Mouse (Mus musculus) cortical plate, adult 2 months (tissue): ENCODE measurements around the gene Psme3. TPM values are rescaled to one million over a fixed set of nuclear protein-coding genes. Genes with fewer than 3 reads are reported as not detected.

Experiments
- H3K27ac ChIP-seq: fragments of 200-500 bp; 2 replicates; pipeline ENCODE4 v1.5.1; 2012; ENCODE audit warnings: low read length, control low read depth, inconsistent platforms; ENCODE audit not compliant: insufficient read depth
- H3K4me1 ChIP-seq: fragments of 200-500 bp; 2 replicates; pipeline ENCODE4 v1.6.1; 2011; ENCODE audit warnings: low read length; ENCODE audit not compliant: control insufficient read depth, insufficient read depth
- H3K4me3 ChIP-seq: fragments of 200-500 bp; 2 replicates; pipeline ENCODE4 v1.5.1; 2011; ENCODE audit warnings: mild to moderate bottlenecking, low read length, control low read depth; ENCODE audit not compliant: insufficient read depth
- CTCF ChIP-seq: fragments of 200-500 bp; IDR thresholded peaks from 2 replicates; pipeline ENCODE4 v1.5.1; 2011; ENCODE audit warnings: mild to moderate bottlenecking, control low read depth, low read length; ENCODE audit not compliant: insufficient read depth; ENCODE audit errors: extremely low read depth
- POLR2A ChIP-seq: fragments of 200-500 bp; IDR thresholded peaks from 2 replicates; pipeline ENCODE4 v1.6.1; 2011; ENCODE audit warnings: mild to moderate bottlenecking, low read length, control low read depth; ENCODE audit not compliant: insufficient read depth; ENCODE audit errors: extremely low read depth
- polyA plus RNA-seq: library from polyadenylated mRNA; depleted of rRNA; stranded (reverse); fragments of >200 nt; gene quantifications from 2 replicates; pipeline ENCODE4 v1.2.3, GENCODE M21; 2012

The Psme3 gene
- polyA plus RNA-seq, 1 experiment = 107 TPM

DNA sequence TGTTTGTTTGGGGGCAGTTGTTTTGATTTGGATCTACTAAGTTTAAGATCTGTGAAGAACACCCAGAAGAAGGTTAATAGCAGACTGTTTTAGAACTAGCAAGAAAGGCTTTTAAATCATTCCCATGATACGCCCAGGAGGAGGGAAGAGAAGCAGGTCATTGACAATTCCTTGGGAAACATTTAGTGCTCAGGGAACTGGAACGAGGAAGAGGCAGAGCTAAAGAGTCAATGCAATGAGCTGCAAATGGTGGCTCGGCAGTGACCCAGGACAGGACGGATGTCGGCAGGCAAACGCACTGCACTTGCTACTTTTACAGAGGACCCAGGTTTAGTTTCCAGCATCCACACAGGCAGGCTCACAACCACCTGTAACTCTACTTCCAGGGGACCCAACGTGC lies 35.2 kb upstream of the Psme3 start:
- H3K27ac ChIP-seq = no peak overlapping the region
- no peak for TF ChIP-seq POLR2A
- no peak for TF ChIP-seq CTCF
- H3K4me3 ChIP-seq = no peak overlapping the region
- H3K4me1 ChIP-seq = peaks cover 5% of the 10 kb centered on the region

- TF ChIP-seq CTCF (no peak), POLR2A (no peak)
- H3K27ac ChIP-seq = no peak overlapping the region
- no peak overlapping the region for H3K4me3 ChIP-seq
- 0 out of 2 replicates have a peak, but pooled peaks cover 2% of the 10 kb centered on the region for H3K4me1 ChIP-seq
Measured at GRCm38 (mm10) chr11:101282896-101283295, 33.1 kb upstream of the Psme3 start.

DNA sequence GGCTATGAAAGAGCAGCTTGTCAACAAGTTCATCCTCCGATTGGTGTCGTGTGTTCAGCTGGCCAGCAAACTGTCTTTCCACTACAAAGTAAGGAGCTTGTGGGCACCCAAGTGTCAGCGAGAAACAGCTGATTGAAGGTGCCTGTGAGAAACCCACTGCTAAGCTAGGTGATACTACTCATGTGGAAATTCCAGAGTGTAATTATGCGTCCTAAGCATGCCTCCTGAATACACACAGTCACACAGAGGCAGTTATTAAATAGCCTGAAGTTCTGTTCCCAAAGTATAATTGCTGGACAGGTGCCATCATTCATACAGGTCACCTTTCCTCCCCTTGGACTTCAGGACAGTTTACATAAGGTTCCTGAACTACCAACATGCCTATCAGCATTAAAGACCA lies 32.2 kb upstream of the Psme3 start:
- no peak overlapping the region for H3K27ac ChIP-seq
- TF ChIP-seq CTCF (no peak), POLR2A (no peak)
- no peaks in the 10 kb centered on the region for H3K4me1 ChIP-seq
- H3K4me3 ChIP-seq = no peak overlapping the region

GRCm38 (mm10) chr11:101287306-101287705 lies 28.7 kb upstream of the Psme3 start:
- H3K4me1 ChIP-seq = no peaks in the 10 kb centered on the region

DNA sequence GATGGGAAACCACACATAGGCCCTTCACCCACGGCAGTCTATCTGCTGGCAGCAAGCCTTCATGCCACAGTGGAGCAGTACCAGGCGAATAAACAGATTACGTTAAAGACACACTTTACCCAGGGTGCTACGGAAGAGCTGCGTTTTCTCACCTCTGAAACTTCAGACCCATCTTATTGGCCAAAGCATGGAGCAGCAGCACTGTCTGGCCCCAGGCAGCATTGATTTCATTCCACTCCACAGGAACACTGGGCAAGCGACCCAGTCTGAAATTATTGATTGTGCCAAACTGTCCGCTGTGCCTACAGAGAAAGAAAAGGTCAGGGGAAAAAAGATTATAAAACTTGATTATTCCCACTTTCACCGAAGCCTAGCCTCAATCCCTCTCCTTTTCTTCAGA lies 24.8 kb upstream of the Psme3 start:
- TF ChIP-seq CTCF (no peak), POLR2A (no peak)
- H3K4me1 ChIP-seq = no peaks in the 10 kb centered on the region
- no peak overlapping the region for H3K4me3 ChIP-seq
- H3K27ac ChIP-seq = no peak overlapping the region

More at GRCm38 (mm10) chr11:101287306-101287705, 28.7 kb upstream of the Psme3 start:
- Histone ChIP-seq H3K4me3 (no peak overlapping the region), H3K27ac (no peak overlapping the region)
- TF ChIP-seq POLR2A (no peak), CTCF (no peak)

DNA sequence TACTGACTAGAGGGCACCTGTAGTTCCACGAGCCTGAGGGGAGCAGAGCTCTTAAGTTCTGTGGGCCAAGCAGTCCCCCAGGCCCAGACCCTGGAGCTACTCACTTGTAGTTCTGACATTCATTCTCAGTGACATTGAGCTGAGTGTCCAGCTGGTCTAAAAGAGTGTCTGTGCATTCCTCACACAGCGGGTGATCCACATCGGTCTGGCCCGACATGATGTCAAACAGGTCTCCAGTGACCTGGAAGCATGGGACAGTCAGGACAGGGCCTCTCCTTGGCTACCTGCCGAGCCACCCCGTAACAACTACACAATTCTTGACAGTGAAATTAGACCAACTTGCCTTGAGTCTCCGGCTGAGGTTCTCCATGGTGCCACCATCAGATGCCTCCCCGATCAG lies 20.8 kb upstream of the Psme3 start:
- Histone ChIP-seq H3K4me1 (no peaks in the 10 kb centered on the region), H3K27ac (no peak overlapping the region), H3K4me3 (no peak overlapping the region)
- TF ChIP-seq POLR2A (no peak), CTCF (no peak)

DNA sequence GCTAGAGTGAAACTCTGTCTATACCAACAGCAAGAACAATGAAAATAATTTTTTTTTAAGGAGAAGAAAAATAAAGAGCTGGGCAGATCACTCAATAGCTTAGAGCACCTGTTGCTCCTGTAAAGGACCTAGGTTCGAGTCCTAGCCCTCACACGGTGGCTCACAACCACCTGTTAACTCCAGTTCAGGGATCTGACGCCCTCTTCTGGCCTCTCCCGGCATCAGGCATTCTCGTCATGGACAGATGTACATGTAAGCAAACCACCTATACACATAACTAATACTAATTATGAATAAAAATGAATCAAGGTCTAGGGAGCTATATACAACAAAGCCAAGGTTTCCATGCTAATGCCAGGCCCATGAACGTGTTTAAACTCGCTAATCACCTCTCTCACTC lies 15.1 kb upstream of the Psme3 start:
- Histone ChIP-seq H3K4me1 (peaks cover 4% of the 10 kb centered on the region), H3K4me3 (peak overlapping the region; percentile 78), H3K27ac (no peak overlapping the region)
- TF ChIP-seq POLR2A = no peak
- TF ChIP-seq CTCF = 0 out of 2 replicates have a peak, but pooled peaks have one; percentile 8

- TF ChIP-seq POLR2A (no peak), CTCF (no peak)
- Histone ChIP-seq H3K27ac (no peak overlapping the region), H3K4me3 (peak overlapping the region; percentile 78), H3K4me1 (peaks cover 4% of the 10 kb centered on the region)
Measured at GRCm38 (mm10) chr11:101301299-101302003, 14.6 kb upstream of the Psme3 start.

DNA sequence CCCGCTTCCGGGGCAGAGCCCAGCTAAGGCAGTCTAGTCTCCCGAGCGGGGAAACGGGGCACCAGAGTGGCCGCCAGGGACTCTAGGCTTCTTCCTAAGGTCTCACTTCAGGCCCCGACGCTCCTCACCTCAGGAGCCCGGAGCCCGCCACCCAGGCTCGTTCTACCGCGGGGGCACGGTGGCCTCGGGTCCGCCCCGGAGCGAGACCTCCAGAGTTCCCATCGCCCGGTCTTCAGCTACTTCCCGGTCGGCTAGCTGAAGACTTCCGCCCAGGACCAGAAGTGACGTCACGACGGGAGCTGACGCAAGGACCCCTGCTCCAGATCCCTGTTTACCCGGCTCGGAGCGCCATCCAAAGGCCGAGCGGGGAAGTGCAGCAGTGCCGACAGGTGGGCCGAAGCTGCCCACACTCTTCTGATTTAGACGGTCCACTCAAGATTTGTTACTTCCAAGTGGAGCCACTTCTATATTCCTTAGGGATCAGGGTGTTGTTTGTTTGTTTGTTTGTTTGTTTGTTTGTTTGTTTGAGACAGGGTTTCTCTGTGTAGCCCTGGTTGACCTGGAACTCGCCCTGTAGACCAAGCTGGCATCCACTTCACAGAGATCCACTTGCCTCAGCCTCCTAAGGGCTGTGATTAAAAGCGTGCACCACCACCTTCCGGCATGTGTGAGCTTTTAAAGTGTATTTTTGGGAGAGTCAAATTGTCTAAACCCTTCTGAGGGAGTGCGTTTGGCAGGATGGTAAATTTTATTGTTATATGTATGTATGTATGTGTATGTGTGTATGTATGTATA lies 13.8 kb upstream of the Psme3 start, which contains the start of gene Becn1:
TSS of gene Becn1 (minus strand) at position 283 of the 795 bp plus-strand sequence.
- Histone ChIP-seq H3K4me1 (peaks cover 4% of the 10 kb centered on the region), H3K27ac (no peak within 1 kb of the TSS), H3K4me3 (peak within 1 kb of the TSS; percentile 78)
- TF ChIP-seq POLR2A (peak; percentile 72), CTCF (peak; percentile 80)
